Mouse (Mus musculus): ENCODE results near the gene Padi3. TPM values are rescaled to one million over a fixed set of nuclear protein-coding genes. Genes with fewer than 3 reads are reported as not detected.
A peak's percentile ranks its signal among the peaks of the same experiment; 100 is the strongest.

Padi3 gene
- polyA plus RNA-seq, 1 experiment, result 1.1 TPM

DNA sequence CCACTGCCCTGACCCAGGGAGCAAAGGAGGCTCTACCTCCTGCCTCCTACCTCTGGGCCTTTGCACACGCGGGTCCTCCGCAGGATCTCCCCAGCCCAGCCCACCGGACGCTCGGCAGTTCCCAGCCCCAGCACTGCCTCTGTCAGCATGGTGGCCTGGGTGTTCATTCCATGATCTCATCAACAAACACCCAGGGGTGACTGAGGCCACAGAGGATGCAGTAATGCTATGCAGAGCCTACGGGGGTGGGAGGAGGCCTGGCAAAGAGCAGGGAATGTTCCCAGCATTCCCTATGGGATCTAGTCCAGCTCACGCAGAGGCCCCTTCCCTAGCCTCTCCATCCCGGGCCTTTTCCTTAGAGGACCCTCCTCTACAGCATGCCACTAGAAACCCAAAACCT is 15.8 kb downstream of the Padi3 start:
- Histone ChIP-seq H3K79me3 (ENCODE audit: low read depth) (no peaks in the 10 kb centered on the region), H3K4me3 (ENCODE audit: insufficient read depth, poor library complexity, severe bottlenecking) (no peak overlapping the region), H3K27me3 (ENCODE audit: control insufficient read depth, insufficient read depth, insufficient read length) (peaks cover 12% of the 10 kb centered on the region), H3K79me2 (ENCODE audit: control insufficient read depth, insufficient read depth) (no peaks in the 10 kb centered on the region), H3ac (ENCODE audit: control insufficient read depth, insufficient read length, low read depth) (no peak overlapping the region), H3K36me3 (ENCODE audit: control insufficient read depth, insufficient read depth) (no peaks in the 10 kb centered on the region)
- TF ChIP-seq FOSL1 (IDR thresholded peaks at IDR 0.05; ENCODE audit: insufficient read depth, low read length, poor library complexity, severe bottlenecking) (no peak), CEBPB (IDR thresholded peaks at IDR 0.05; ENCODE audit: low read depth) (no peak), MYOG (IDR thresholded peaks at IDR 0.05; ENCODE audit: control insufficient read depth, extremely low read depth, insufficient read length) (no peak), MYOD1 (IDR thresholded peaks at IDR 0.05; ENCODE audit: control insufficient read depth, insufficient read length, low read depth) (no peak), CTCF (IDR thresholded peaks at IDR 0.05; ENCODE audit: control insufficient read depth, insufficient read depth, insufficient read length) (no peak), MAX (IDR thresholded peaks at IDR 0.05) (no peak), USF1 (IDR thresholded peaks at IDR 0.05; ENCODE audit: low read depth) (no peak)

DNA sequence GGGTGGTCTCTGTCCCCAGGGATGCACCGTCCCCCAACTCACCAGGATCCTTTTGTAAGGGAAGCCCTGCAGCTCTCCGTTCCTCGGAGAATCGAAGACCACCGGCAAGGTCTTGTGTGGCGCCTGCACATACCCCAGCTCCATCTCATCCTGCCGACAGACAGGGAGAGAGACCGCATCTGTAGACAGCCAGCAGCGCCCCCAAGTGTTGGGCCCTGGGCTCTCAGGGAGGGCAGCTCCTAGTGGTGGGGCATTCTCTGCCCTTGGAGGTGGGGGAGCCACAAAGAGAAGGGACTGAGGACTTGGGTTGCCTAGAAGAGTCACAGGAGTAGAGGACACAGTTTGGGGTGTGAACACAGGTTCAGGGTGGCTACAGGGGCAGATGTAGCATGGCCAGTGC is 16.7 kb downstream of the Padi3 start:
- H3K4me3 ChIP-seq (ENCODE audit: insufficient read depth, poor library complexity, severe bottlenecking), result no peak overlapping the region
- H3ac ChIP-seq (ENCODE audit: control insufficient read depth, insufficient read length, low read depth), result no peak overlapping the region
- H3K79me3 ChIP-seq (ENCODE audit: low read depth), result no peaks in the 10 kb centered on the region
- H3K79me2 ChIP-seq (ENCODE audit: control insufficient read depth, insufficient read depth), result no peaks in the 10 kb centered on the region
- no peaks in the 10 kb centered on the region for H3K36me3 ChIP-seq (ENCODE audit: control insufficient read depth, insufficient read depth)
- TF ChIP-seq MYOG (IDR thresholded peaks at IDR 0.05; ENCODE audit: control insufficient read depth, extremely low read depth, insufficient read length) (no peak), CTCF (IDR thresholded peaks at IDR 0.05; ENCODE audit: control insufficient read depth, insufficient read depth, insufficient read length) (peak; percentile 10), CEBPB (IDR thresholded peaks at IDR 0.05; ENCODE audit: low read depth) (no peak), FOSL1 (IDR thresholded peaks at IDR 0.05; ENCODE audit: insufficient read depth, low read length, poor library complexity, severe bottlenecking) (no peak)
- H3K27me3 ChIP-seq (ENCODE audit: control insufficient read depth, insufficient read depth, insufficient read length), result peaks cover 8% of the 10 kb centered on the region

DNA sequence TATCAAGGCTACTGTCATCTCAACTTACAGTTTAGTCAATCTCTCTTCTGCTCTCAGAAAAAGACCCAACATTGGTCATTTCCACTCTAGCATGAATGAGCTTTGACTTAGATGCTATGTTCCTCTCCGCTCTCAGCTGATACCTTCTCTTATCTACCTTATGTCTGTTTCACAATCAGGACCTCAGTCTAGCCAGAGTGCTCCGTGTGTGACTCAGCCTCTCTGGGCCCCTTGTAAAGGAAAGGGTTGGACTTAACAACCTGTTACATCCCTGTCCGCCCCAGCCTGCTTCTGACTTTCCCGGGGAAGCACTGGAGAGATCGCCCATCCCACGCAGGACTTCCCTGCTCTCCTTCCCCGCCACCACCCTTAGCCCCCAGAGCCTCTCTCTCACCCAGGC is 17.9 kb downstream of the Padi3 start:
- Histone ChIP-seq H3ac (ENCODE audit: control insufficient read depth, insufficient read length, low read depth) (no peak overlapping the region), H3K79me2 (ENCODE audit: control insufficient read depth, insufficient read depth) (no peaks in the 10 kb centered on the region), H3K79me3 (ENCODE audit: low read depth) (no peaks in the 10 kb centered on the region), H3K36me3 (ENCODE audit: control insufficient read depth, insufficient read depth) (no peaks in the 10 kb centered on the region), H3K4me3 (ENCODE audit: insufficient read depth, poor library complexity, severe bottlenecking) (no peak overlapping the region), H3K27me3 (ENCODE audit: control insufficient read depth, insufficient read depth, insufficient read length) (no peaks in the 10 kb centered on the region)
- TF ChIP-seq USF1 (IDR thresholded peaks at IDR 0.05; ENCODE audit: low read depth) (no peak), MYOG (IDR thresholded peaks at IDR 0.05; ENCODE audit: control insufficient read depth, extremely low read depth, insufficient read length) (no peak), FOSL1 (IDR thresholded peaks at IDR 0.05; ENCODE audit: insufficient read depth, low read length, poor library complexity, severe bottlenecking) (no peak)

DNA sequence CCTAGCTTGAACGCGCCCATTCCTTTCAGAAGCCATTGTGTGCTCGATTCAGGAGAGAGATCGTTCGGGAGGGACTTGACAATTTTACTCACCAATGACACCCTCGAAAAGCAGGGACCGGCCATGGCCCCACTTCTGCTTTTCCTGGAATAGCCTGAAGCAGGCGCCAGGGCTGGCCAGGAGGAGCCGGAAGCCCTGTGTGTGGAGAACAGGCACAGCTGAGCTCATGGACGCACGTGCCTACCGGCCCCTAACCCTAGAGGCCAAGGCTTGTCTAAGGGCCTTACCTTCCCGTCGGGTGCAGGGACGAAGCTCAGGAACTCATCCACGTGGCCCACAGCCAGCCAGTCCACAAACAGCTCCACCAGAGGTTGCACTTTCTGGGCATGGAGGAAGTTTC is 19.4 kb downstream of the Padi3 start:
- Histone ChIP-seq H3K79me2 (ENCODE audit: control insufficient read depth, insufficient read depth) (no peaks in the 10 kb centered on the region), H3K79me3 (ENCODE audit: low read depth) (no peaks in the 10 kb centered on the region), H3K36me3 (ENCODE audit: control insufficient read depth, insufficient read depth) (no peaks in the 10 kb centered on the region), H3K4me3 (ENCODE audit: insufficient read depth, poor library complexity, severe bottlenecking) (no peak overlapping the region), H3K27me3 (ENCODE audit: control insufficient read depth, insufficient read depth, insufficient read length) (no peaks in the 10 kb centered on the region), H3ac (ENCODE audit: control insufficient read depth, insufficient read length, low read depth) (no peak overlapping the region)
- TF ChIP-seq FOSL1 (IDR thresholded peaks at IDR 0.05; ENCODE audit: insufficient read depth, low read length, poor library complexity, severe bottlenecking) (no peak), USF1 (IDR thresholded peaks at IDR 0.05; ENCODE audit: low read depth) (no peak), CEBPB (IDR thresholded peaks at IDR 0.05; ENCODE audit: low read depth) (no peak), MYOG (IDR thresholded peaks at IDR 0.05; ENCODE audit: control insufficient read depth, extremely low read depth, insufficient read length) (no peak), CTCF (IDR thresholded peaks at IDR 0.05; ENCODE audit: control insufficient read depth, insufficient read depth, insufficient read length) (no peak), MAX (IDR thresholded peaks at IDR 0.05) (no peak), MYOD1 (IDR thresholded peaks at IDR 0.05; ENCODE audit: control insufficient read depth, insufficient read length, low read depth) (no peak)

DNA sequence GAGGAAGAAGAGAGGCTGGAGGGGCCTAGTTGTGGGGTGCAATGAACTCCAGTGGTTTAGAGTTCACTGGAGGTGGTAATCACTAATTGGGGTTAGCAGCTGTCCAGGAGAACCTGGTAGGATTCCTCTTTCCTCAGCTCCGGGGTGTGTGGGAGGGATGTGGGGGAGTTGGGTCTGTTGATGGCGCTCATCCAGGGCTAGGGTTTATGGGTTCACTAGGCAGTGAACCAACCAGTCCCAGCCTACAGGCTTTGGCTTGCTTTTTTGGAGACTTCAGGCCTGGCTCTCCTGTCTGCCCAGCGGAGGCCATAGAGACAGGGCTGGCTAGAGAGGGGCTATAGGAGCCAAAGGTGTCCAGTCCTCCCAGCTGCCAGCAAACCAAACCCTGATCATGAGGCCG is 20.5 kb downstream of the Padi3 start:
- no peak overlapping the region for H3ac ChIP-seq (ENCODE audit: control insufficient read depth, insufficient read length, low read depth)
- TF ChIP-seq CEBPB (IDR thresholded peaks at IDR 0.05; ENCODE audit: low read depth), result no peak
- H3K27me3 ChIP-seq (ENCODE audit: control insufficient read depth, insufficient read depth, insufficient read length), result no peaks in the 10 kb centered on the region
- no peaks in the 10 kb centered on the region for H3K36me3 ChIP-seq (ENCODE audit: control insufficient read depth, insufficient read depth)
- H3K79me2 ChIP-seq (ENCODE audit: control insufficient read depth, insufficient read depth), result no peaks in the 10 kb centered on the region
- H3K4me3 ChIP-seq (ENCODE audit: insufficient read depth, poor library complexity, severe bottlenecking), result no peak overlapping the region
- H3K79me3 ChIP-seq (ENCODE audit: low read depth), result no peaks in the 10 kb centered on the region

DNA sequence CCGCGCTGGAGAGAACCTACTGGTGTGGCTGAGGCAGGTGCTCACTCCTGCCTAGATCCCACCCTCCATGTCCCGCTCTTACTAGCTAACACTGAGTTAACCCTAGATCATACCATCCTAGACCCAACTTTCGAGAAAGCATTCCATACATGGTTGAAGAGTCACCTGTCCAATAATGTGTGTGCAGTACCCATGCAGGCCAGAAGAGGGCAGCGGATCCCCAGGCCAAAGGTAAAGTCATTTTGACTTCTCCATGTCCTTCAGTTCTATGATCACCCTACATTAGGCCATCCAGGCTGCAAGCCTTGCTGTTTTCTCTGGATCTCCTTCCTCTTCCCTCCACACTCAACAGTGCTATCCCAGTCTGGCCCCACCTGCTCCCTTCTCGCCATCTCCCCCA is 21.5 kb downstream of the Padi3 start:
- Histone ChIP-seq H3K79me3 (ENCODE audit: low read depth) (no peaks in the 10 kb centered on the region), H3ac (ENCODE audit: control insufficient read depth, insufficient read length, low read depth) (no peak overlapping the region), H3K36me3 (ENCODE audit: control insufficient read depth, insufficient read depth) (no peaks in the 10 kb centered on the region), H3K79me2 (ENCODE audit: control insufficient read depth, insufficient read depth) (no peaks in the 10 kb centered on the region), H3K27me3 (ENCODE audit: control insufficient read depth, insufficient read depth, insufficient read length) (no peaks in the 10 kb centered on the region), H3K4me3 (ENCODE audit: insufficient read depth, poor library complexity, severe bottlenecking) (no peak overlapping the region)
- no peak for TF ChIP-seq MYOD1 (IDR thresholded peaks at IDR 0.05; ENCODE audit: control insufficient read depth, insufficient read length, low read depth)
- no peak for TF ChIP-seq FOSL1 (IDR thresholded peaks at IDR 0.05; ENCODE audit: insufficient read depth, low read length, poor library complexity, severe bottlenecking)
- TF ChIP-seq CTCF (IDR thresholded peaks at IDR 0.05; ENCODE audit: control insufficient read depth, insufficient read depth, insufficient read length), result peak; percentile 49

Data from C2C12 (cell line).